Mouse (Mus musculus) liver, embryonic 14.5 days (tissue): Measurements from ENCODE around the gene Gm47995.

Experiments
- CTCF ChIP-seq: IDR thresholded peaks from 2 replicates; pipeline ENCODE4 v1.5.1; 2016; ENCODE audit warnings: antibody characterized with exemption, low read depth, control low read depth
- EP300 ChIP-seq: IDR thresholded peaks from 2 replicates; pipeline ENCODE4 v1.6.1; 2016; ENCODE audit warnings: antibody characterized with exemption, low read depth

- TF ChIP-seq CTCF: no peak
- no peak for TF ChIP-seq EP300
Observed at GRCm38 (mm10) chr1:151153056-151153652, 45.1 kb upstream of the Gm47995 start.
